Mouse (Mus musculus) mesoderm, embryonic 11.5 days (tissue): ENCODE data around the gene Gm49361.
"Not testable (repeated sequence)": the region's sequence is repeated elsewhere in the genome, so short reads cannot be mapped to it uniquely, and the experiment has no call there.

Experiments
- DNase-seq: peaks from one replicate; pipeline ENCODE4 v3.0.0-alpha.2; 2012; ENCODE audit warnings: low read depth, low spot score

Gm49361 gene

DNA sequence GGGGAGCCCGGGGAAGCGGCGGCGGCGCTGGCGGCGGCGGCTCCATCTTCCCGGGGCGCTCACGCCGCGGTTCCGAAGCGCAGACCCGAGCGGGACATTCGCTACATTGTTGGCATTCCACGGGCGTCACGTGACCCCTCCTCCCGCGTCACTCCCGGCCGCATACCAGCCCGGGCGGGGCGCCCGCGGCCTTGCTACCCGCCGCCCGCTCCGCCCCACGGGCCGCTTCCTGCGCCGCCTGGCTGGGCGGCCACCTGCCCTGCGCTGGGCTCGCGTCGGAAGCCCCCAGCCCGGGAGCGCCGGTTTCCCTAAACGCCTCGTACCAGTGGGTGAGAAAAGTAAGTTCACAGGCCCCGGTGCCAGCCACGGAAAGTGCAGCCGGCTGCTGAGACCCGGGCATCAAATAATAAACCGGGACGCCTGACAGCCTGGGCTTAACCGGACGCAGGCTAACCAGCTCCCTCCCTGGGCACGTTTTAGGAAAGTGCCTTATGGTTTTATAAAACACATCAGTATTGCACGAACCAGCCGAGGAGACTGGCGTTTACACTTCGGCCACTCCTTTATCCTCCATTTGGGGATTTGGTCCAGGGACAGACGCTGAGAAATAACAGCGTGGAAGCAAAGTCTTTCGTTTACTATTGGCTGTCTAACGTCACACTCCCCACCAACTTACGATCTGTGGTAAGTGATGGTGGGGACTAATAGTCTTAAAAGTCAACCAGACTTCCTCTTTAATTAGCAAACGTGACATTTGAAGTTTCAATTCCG, at the start of gene Gm49361:
TSS of gene Gm49361 (minus strand) at position 103 of the 771 bp plus-strand sequence.
- peak; percentile 92 for DNase-seq

DNA sequence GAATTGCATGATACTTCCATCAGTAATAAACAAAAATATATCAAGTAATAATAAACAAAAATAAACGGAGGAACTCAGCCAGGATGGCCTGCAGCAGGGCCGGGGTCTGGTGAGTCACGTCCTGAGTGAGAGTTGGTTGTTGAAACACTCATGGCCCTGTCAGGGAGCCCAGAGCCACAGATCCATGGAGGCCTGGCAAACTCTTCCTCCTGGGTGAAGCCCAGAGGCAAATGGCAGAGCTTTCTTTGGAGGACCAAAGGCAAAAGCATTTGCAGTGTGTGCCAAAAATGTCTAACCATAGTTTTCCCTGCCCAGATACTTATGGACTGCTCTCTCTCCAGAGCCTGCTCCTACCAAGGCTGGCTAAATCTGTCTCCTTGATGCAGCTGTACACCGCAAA, 45.3 kb upstream of the Gm49361 start:
- DNase-seq: no peak

DNA sequence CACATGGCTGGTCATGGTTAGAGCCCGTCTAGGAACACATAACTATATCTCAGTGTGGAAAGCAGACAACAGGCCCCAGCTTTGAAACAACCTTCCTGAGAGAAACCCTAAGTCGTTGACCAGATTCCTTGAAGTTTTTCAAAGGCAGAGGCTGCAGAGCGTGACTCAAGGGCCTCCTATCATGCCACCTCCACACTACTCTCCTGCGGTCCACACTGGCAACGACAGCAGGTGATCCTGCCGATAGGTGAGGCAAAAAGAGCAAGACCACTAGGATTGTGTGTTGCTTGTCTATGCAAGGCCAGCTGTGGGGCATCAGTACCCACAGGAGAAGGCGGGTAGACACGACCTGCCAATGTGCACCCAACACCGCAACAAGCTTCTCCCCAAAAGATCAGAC, 43.9 kb upstream of the Gm49361 start:
- no peak for DNase-seq

DNA sequence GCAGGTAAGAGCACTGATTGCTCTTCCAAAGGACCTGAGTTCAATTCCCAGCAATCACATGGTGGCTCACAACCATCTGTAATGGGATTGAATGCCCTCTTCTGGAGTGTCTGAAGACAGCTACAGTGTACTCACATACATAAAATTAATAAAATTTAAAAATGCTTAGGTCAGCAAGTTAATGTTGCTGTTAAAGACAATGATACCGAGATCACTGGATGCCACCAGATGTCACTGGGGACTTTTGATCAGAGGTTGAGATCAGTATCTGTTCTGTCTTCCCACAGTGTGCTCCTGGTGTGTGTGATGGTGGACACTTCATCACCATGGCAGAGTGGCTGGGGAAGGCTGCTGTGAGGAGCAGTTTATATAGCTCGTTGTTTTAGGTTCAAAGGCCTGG, 43.4 kb upstream of the Gm49361 start:
- no peak for DNase-seq

DNA sequence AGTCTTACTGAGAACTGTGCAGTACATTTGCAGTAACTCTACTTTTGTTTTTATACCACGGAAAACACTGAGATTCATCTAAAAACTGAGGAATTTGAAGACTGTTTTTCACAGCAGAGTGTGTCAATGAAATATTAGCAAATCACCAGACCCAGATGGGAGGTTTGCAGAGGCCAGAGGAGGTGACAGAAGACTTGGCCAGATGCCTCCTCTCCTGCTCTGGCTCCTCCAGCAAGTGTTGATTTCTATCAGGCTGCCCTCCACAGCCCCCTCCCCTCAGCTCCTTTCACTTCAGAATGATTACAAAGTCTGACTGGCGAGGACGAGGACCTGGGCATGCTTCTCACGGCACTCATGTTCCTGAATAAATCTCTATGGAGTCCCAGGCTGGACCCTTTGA, 41.5 kb upstream of the Gm49361 start:
- no peak for DNase-seq

DNA sequence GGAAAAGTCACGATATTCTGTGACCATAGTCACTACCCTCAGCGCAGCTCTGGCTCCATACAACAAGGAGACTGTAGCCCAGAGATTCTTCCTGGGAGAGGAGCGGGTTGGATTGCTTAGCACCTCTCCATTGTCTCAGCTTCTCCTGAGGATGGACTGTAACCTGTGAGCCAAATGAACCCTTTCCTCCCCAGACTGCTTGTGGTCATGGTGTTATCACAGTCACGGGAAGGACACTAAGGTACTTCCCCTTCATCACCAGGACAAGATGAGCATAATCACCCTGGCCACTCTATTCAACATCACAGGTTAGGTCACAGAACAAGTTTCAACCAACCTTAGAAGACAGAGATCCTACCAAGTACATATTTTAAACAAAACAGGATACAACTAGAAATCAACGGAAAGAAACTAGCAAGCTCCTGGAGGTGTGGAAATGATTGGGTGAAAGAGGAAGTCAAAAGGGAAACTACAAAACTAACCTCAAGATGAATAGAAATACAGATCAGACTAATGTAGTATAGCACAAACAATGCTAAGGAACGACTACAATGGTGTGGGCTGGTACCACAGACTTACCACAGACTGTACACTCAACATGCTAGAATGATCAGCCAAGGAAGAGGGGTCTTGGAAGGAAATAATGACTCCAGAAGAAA, 26.4 kb upstream of the Gm49361 start:
- DNase-seq: no peak

DNA sequence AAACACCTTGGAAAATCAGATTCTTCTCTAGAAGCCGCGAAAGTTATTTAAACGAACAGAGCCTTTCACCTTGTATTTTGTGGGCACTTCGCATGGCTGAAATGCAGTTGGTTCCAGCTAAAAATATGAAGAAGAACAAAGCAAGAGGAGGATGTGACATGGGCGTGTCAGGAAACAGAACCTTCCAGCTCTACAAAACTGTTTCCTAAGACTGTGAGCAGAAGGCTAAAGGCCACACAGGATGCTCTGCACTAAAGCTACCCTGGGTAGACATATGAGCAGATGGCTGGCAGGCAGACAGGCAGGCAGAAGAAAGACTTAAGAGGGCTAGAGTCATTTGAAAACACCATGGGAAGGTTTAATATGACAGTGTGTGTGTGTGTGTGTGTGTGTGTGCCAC, 23.2 kb upstream of the Gm49361 start:
- no peak for DNase-seq

DNA sequence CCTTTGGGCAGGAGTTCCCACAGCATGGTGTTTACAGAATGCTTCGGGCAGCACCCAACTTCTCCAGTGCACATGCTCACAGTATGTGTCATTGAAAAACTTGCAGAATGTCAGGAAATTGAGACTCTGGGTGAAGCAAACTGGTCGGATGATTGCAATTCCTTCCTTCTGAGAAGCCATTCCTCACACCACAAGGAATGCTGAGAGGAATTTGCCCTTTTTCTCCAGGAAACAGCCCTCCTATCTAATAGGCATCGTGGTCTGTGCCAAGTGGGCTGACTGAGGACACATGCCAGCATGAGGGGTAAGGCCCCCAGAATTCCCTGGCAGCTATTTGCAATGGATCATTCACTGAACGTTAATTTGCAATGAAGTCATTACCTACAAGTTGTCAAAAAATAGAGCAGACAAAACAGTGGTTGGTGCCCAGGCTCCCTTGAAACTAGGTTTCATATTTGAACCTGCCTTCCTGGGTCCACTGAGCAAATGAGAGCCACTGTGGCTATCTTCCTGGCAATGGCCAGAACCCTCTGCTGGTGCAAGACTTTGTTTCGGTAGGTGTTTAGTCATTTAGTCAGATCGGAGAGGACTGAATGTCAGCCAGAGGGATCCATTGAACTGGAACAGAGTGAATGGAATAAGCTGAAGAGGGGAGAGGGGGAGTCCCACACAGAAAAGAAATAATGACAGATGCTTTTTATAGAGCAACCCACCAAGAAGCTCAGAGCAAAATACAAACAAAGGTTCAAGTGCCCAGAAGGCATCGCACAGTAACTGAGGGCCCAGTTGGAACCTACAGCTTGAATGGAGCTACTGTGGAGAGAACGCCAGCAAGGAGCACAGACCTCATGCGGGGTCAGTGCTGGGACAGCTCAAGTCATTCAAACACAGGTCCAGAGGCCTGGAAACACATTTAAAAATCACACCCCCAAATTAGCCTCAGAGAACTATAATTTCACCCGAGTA, 14.8 kb upstream of the Gm49361 start:
- DNase-seq: peak; percentile 23

DNA sequence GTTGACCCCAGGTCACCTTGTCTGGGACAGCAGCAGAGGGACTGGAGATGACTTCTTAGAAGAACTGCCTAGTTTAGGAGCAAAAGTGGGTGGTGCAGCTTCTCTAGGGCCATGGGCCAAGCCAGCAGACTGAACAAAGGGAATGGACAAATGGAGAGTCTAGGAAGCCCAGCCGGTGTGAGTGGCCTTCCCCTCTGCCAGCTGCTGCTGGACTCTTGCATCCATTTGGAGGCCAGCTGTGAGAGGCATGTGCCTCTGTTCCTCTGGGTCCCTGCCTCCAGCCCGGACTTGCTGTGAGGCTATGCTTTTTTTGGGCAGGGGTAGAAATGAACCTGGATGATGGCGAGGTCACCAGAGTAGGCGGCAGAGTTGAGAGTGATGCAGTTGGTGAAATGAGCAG, 12.3 kb upstream of the Gm49361 start, which contains the start of gene Lats2:
TSS of gene Lats2 (minus strand) at position 152 of the 400 bp plus-strand sequence.
- no peak for DNase-seq

DNA sequence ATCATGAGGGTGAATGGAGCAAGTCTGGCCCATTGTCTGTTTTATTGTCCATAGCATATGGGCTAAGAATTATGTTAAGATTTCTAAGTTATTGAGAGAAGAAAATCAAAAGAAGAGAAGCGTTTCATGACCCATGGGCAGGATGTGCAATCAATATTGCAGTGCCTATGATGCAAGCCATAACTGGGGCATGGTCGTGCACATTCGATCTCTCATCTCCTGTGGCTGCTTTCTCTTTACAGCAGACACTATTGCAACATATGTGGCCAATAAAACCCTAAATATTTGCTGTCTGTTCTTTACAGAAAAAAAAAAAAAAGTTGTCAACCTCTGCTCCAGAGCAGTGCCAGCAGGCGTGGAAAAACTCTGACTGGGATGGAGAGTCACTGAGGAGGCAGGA, 10.2 kb upstream of the Gm49361 start:
- no peak for DNase-seq

DNA sequence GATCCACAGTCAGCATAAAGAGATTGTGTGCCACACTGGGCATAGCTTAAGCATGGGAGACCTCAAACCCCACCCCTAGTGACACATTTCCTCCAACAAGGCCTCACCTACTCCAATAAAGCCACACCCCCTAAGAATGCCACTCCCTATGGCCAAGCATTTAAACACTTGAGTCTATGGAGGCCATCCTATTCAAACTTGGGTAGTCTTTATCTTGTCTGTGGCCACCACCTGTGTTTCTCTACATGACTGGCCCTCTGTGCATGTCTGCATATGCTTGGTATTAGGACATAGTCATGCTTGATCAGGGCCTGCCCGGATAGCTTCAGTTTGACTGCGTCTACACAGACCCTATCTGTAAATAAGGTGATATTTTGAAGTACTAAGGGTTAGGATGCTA, 9.8 kb upstream of the Gm49361 start:
- DNase-seq: no peak

DNA sequence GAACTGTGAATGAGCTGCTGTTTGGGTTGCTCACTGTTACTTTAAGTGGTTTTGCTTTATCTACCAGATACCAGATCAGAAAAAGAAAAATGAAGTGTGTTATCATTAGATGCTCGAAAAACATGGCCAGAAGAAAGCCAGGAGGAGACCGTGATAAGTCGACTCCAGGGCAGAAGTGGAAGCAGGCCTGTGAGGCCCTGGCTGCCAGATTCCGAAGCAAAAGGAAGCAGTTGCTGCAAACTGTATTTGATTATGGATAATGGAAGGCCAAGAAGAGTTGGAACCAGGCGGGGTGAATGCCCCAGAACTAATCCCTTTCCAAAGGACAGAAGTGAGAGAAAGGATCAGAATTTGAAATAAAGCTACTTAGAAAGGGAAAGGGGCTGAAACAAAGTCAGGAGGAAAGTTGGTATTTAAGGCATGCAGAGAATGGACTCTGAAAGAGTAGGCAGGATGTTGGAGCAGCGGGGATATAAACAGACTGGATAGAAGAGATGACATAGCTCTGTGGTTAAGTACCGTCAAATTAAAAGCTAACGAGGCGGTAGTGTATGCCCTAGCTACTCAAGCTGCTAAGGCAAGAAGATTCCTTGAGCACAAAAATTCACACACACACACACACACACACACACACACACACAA, 7.6 kb upstream of the Gm49361 start:
- no peak for DNase-seq

DNA sequence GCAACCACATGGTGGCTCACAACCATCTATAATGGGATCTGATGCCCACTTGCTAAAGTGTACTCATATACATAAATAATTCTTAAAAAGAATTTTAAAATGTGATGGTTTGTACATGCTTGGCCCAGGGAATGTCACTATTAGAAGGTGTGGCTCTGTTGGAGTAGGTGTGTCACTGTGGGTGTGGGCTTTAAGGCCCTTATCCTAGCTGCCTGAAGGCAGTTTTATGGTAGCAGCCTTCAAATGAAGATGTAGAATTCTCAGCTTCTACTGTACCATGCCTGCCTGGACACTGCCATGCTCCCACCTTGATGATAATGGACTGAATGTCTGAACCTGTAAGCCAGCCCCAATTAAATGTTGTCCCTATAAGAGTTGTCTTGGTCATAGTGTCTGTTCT, 5.1 kb upstream of the Gm49361 start:
- not testable (repeated sequence) for DNase-seq

DNA sequence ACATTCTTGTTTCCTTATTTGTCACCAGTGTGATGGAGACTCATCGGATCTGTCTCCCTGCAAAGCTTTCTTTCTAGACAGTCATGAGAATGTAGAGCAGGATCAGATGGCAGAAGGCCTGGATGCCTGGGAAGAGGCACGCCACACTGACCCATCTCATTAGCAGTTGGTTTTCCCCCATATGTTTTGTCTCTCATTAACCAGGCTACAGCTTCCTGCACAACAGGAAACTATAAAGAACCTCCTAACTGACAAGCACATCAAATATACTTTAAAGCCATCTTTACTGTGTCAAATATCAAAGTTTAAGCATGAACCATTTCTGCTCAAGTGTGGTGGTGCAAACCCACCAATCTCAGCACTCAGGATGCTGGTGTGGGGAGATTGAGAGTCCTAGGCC, 3.6 kb upstream of the Gm49361 start:
- no peak for DNase-seq

DNA sequence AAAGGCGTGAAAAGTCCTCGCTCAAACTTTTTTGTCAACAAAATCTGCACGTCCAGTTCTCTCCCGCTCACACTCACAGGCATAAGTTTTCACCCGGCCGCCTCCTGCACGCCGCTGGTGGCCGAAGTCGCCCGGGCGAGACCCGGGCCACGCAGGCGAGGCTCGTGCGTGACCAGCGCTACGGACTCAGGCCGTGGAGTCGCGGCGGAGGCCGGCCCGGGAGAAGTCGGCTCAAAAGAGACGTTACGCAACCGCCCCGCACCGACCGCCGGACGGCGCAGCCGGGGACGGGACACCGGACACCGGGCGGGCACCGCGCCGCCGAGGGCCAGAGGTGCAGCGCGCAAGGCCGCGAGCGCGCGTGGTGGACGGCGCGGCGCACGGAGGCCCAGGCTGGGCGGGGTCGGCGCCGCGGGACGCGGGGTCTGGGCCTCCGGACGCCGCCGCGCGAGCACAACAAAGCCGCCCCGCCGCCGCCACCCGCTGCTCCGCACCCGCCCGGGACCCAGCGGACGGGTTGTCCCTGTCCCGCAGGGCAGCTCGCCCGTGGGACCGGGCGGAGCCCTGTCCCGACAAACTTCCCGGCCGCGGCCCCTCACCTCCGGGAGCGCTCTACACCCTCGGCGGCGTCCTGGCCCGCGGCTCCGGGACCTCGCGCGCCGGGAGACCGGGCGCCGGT, 473 bp downstream of the Gm49361 start:
- DNase-seq: peak; percentile 28

DNA sequence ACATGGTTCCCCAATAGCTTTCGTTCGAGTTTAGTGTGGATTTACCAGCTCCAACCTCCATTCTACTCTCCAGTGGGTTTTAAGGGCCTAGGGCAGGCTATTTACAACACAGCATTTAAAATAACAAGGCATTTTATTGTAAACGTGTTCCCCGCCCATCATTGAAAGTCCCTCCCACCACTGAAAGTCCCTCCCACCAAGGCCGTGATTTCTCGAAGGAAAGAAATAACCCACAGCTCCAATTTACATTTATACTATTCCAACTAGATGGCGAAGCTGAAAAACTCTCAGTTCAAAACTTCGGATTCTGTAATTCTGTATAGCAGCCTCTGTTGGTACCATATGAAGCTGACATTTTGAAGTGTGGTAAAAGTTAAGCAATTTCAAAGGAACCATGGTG, 1.4 kb downstream of the Gm49361 start:
- DNase-seq: peak; percentile 35

DNA sequence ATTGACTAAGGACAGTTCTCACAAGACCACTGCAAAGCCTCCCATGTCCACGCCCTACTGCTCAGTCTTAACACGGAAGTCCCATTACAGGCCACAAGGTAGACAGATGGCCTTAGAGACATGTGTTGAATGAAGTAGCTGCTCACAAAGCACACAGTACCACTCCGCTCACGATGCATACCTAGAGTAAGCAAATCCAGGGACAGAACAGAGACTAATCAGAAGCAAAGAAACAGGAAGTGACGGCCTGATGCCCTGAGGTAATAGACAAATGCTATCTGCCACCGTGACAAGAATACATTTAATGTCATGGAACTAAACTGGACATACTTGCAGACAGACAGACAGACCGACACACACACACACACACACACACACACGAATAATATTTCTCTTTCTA, 5.3 kb downstream of the Gm49361 start:
- DNase-seq: no peak

DNA sequence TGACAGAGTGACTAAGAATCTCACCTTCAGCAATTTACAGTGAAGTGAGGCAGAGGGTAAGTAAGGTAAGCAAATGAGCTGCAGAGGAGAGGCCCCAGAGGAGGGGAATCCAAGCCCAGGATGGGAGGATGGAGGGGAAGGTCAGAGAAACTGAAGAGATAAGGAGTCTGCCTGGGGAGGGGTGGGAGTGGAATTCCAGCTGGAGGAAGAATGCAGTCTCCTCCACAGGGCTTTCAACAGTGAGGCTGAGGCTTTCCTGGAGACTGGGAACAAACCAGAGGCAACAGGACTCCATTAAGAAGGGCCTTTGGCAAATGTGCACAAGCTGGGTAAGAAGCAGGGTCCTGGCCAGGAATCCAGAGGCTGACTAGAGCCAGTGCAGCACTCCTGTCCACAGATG, 8.8 kb downstream of the Gm49361 start:
- no peak for DNase-seq

DNA sequence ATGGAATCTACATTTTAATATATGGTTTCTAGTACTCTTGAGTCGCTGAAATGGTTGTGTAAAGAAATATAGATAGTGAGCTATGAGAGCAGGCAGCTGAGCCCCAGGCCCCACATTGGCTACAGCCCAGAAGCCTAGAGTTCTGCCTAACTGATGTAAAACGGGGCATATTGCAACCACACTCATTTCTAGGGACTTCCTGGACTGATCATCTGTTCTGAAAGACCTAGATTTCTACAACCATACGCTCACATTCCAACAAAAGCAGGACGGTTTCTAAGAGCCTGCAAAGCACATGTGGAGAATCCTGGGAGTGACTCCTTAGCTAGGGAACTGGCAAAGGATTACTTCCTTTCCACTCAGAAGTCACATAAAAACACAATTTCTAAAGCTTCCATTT, 9.8 kb downstream of the Gm49361 start:
- no peak for DNase-seq

DNA sequence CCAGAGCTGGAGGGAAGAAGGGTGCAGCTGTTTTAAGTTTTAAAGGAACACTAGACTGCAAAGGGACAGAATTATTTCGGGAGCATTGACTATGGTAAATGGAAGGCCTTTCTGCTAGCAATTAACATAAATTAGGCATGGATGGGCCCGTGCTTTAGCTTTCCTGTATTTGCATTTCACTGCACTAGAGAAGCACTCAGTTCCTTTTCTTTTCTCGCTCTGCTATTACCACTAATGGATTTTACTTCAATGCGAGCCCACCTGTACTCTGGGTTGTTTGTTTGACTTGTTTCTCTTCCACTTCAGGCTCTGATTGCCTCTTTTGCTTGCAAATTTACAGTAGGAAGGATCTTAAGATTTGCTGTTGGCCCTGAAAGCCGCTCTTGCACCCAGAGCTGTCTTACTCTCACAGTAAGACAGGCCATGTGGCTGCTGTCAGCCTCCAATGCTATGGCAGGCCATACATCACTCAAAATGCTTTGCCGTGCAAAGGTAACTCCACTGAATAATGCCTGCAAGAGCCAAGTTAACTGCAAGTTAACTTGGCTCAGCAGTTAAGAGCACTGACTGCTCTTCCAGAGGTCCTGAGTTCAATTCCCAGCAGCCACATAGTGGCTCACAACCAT, 13.1 kb downstream of the Gm49361 start:
- peak; percentile 10 for DNase-seq

DNA sequence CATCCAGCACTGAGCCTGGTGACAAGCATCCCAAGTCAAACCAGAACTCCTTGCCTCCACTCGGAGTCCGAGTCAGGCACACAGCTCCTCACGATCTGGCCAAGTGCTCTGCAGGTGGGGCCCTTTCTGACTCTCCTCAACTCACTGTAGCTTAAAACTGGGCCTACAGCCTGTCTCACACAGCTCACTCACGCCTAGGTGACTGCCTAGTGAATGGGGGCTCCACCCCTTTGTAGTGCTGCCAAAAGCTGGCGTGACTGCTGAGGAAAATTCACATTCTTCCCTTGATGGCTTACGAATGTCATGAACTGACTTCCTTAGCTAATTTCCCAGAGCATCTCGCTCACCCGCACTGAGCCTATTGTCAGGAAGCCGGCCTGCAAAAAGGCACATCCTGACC, 15.4 kb downstream of the Gm49361 start:
- DNase-seq: peak; percentile 14
